Mouse (Mus musculus) neutrophil, adult 5-6 weeks (primary cell): ENCODE measurements around the gene Gdf9. TPM values are rescaled to one million over a fixed set of nuclear protein-coding genes. Genes with fewer than 3 reads are reported as not detected.
A peak's percentile ranks its signal among the peaks of the same experiment; 100 is the strongest.
"Not testable (repeated sequence)": the region's sequence is repeated elsewhere in the genome, so short reads cannot be mapped to it uniquely, and the experiment has no call there.

ENCODE experiments used
- ATAC-seq: fragments of 151-379, 151-347 bp; 2 replicates; pipeline ENCODE4 v1.8.0; 2017; ENCODE audit warnings: mild to moderate bottlenecking, moderate TSS enrichment; ENCODE audit not compliant: insufficient number of reproducible peaks, poor library complexity, low FRiP score, severe bottlenecking; ENCODE audit errors: extremely low read depth
- total RNA-seq: library from RNA; stranded (forward); fragments of 200-1000 nt; gene quantifications from 2 replicates; pipeline ENCODE4 v1.2.3, GENCODE M21; 2017

The Gdf9 gene
- total RNA-seq = not detected in 2 replicates

- ATAC-seq = peak; percentile 88
These were observed at the start of gene Gdf9, which contains the start of gene Uqcrq for GRCm38 (mm10) chr11:53430670-53431346. Gene Gdf9, plus strand, starts transcription at chr11:53431023. Gene Uqcrq, minus strand, starts transcription at chr11:53430831.

GRCm38 (mm10) chr11:53383758-53384428 is 46.9 kb upstream of the Gdf9 start:
- ATAC-seq = no peak

GRCm38 (mm10) chr11:53393856-53394255 is 37.0 kb upstream of the Gdf9 start:
- no peak for ATAC-seq

- ATAC-seq = no peak
These were observed 27.2 kb upstream of the Gdf9 start for GRCm38 (mm10) chr11:53403638-53404037.

GRCm38 (mm10) chr11:53411738-53412137 is 19.1 kb upstream of the Gdf9 start:
- 0 out of 2 replicates have a peak, but pooled peaks have one; percentile 26 for ATAC-seq

- ATAC-seq = no peak
These were observed 17.0 kb upstream of the Gdf9 start for GRCm38 (mm10) chr11:53413871-53414270.

GRCm38 (mm10) chr11:53418048-53418447 is 12.8 kb upstream of the Gdf9 start:
- ATAC-seq = no peak

GRCm38 (mm10) chr11:53423036-53423435 is 7.8 kb upstream of the Gdf9 start, which contains the start of gene Leap2:
Gene Leap2, minus strand, starts transcription at chr11:53423170.
- ATAC-seq = no peak

- ATAC-seq = no peak
These were observed 6.0 kb upstream of the Gdf9 start for GRCm38 (mm10) chr11:53424826-53425225.

- no peak for ATAC-seq
These were observed 5.6 kb upstream of the Gdf9 start for GRCm38 (mm10) chr11:53425251-53425650.

GRCm38 (mm10) chr11:53425711-53426255 is 5.0 kb upstream of the Gdf9 start:
- no peak for ATAC-seq

GRCm38 (mm10) chr11:53426914-53427313 is 3.9 kb upstream of the Gdf9 start:
- not testable (repeated sequence) for ATAC-seq

- ATAC-seq = no peak
These were observed 2.7 kb upstream of the Gdf9 start for GRCm38 (mm10) chr11:53427993-53428715.

GRCm38 (mm10) chr11:53428716-53429057 is 2.1 kb upstream of the Gdf9 start:
- no peak for ATAC-seq

- ATAC-seq = no peak
These were observed 1.6 kb upstream of the Gdf9 start for GRCm38 (mm10) chr11:53429182-53429581.

- 0 out of 2 replicates have a peak, but pooled peaks have one; percentile 0 for ATAC-seq
These were observed 538 bp upstream of the Gdf9 start for GRCm38 (mm10) chr11:53430300-53430669.

GRCm38 (mm10) chr11:53431347-53432056 is 679 bp downstream of the Gdf9 start:
- ATAC-seq = no peak

- ATAC-seq = no peak
These were observed 2.2 kb downstream of the Gdf9 start for GRCm38 (mm10) chr11:53433057-53433456.

GRCm38 (mm10) chr11:53435504-53435903 is 4.7 kb downstream of the Gdf9 start:
- no peak for ATAC-seq
